Mouse (Mus musculus) induced T-regulatory cell, adult 2 months (primary cell): ENCODE measurements around the gene Zfp771.

Source experiments
- DNase-seq: peaks from one replicate; pipeline ENCODE4 v3.0.0-alpha.2; 2012; ENCODE audit warnings: low read depth

Gene Zfp771

GRCm38 (mm10) chr7:127282190-127282589 is 38.1 kb downstream of the Zfp771 start:
- no peak for DNase-seq

DNA sequence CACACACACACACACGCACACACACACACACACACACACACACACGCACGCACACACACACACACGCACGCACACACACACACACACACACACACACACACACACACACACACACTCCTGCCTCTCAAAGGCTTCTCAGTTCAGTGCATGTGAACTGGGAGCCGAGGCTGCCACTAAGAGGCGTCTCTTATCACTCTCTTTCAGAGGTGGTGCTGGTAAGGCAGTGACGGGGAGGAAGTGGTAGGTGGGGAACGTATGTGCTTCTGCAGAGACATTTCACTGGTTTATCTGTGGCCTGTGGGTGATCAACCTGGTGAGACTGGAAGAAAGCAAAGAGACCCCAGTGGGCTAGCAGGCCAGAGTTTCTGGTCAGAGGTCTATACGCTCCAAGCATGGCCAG is 41.1 kb downstream of the Zfp771 start:
- DNase-seq, result peak; percentile 89

DNA sequence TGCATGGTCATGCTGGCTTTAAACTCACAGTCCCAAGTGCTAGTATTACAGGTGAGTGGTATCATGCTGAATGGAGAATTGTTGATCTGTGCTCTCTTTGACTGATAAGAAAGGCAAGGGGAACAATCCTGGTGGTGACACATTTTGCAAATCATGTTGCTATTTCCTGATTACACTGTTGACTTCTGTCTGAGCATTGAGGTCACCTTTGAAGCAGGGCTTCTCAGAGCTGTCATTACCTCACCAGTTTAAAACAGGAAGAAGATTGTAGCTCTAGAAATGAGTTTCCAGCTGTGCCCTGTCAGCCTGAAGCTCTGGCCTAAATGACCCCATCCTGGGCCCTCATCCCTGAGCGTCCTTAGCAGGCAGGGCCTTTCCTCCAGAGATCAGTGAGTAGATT is 43.9 kb downstream of the Zfp771 start:
- DNase-seq, result peak; percentile 89

- peak; percentile 61 for DNase-seq
Observed at GRCm38 (mm10) chr7:127289306-127289705, 45.2 kb downstream of the Zfp771 start.

GRCm38 (mm10) chr7:127290142-127290541 is 46.1 kb downstream of the Zfp771 start:
- DNase-seq, result no peak

GRCm38 (mm10) chr7:127296098-127296497 is 52.0 kb downstream of the Zfp771 start, which contains the start of gene Itgal:
Gene Itgal, plus strand, starts transcription at chr7:127296260.
- peak; percentile 89 for DNase-seq

DNA sequence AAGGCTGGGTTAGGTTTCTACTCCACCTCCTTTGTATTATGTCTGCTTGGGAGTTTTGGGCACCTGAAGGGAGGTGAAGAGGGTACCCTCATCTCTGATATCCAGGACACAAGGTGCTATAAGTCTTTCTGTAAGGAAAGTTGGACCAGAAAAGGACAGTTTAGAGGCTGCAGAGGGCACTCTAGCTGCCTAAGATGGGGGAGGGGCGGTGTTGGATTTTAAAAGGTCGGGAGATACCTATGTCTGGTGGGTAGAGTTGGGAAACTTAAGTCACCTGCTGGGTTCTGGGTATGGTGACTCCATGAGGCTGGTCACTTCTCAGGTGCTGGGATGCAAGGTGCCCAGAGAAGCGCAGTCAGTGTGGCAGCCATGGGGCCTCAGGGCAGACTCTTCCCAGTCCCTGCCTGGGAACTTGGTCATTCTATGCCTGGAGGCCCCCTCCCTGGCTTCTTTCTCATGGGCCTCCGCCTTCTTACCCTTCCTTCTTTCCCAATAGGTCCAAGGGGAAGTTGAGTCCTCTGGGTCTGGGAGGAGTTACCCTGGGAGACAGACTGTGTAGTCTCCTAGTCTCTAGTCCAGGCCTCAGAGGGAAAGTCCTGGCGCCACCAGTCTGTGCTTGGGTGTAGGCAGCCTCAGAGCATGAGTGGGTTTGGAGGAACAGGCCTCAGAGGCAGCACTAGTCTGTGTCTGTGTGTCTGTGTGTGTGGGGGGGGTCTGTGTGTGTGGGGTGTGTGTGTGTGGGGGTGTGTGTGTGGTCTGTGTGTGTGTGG is 52.9 kb downstream of the Zfp771 start:
- peak; percentile 65 for DNase-seq

- DNase-seq, result peak; percentile 61
Observed at GRCm38 (mm10) chr7:127297586-127298193, 53.6 kb downstream of the Zfp771 start.
